Mouse (Mus musculus) thymus, postnatal 36 days (tissue): ENCODE measurements around the gene Hspa12a.
A peak's percentile ranks its signal among the peaks of the same experiment; 100 is the strongest.
"Not testable (repeated sequence)": the region's sequence is repeated elsewhere in the genome, so short reads cannot be mapped to it uniquely, and the experiment has no call there.

Experiments used
- DNase-seq, 2 experiments: peaks; one replicate each; pipeline ENCODE4 v3.0.0; 2022; ENCODE audit warnings: mixed read lengths in 2 of 2

The Hspa12a gene

GRCm38 (mm10) chr19:58908018-58908417 lies 35.4 kb downstream of the Hspa12a start:
- no peak for DNase-seq

GRCm38 (mm10) chr19:58906685-58907084 lies 36.8 kb downstream of the Hspa12a start:
- DNase-seq, result no peak

- peak; percentile 43 to 68 for DNase-seq
Observed at GRCm38 (mm10) chr19:58903899-58904327, 39.5 kb downstream of the Hspa12a start.

- no peak for DNase-seq
Observed at GRCm38 (mm10) chr19:58903079-58903898, 40.2 kb downstream of the Hspa12a start.

GRCm38 (mm10) chr19:58900471-58900870 lies 43.0 kb downstream of the Hspa12a start:
- not testable (repeated sequence) for DNase-seq

GRCm38 (mm10) chr19:58896216-58896615 lies 47.2 kb downstream of the Hspa12a start:
- DNase-seq, result no peak

GRCm38 (mm10) chr19:58889306-58890038 lies 54.0 kb downstream of the Hspa12a start:
- DNase-seq, result no peak

GRCm38 (mm10) chr19:58886467-58886866 lies 57.0 kb downstream of the Hspa12a start:
- no peak for DNase-seq

GRCm38 (mm10) chr19:58883451-58883850 lies 60.0 kb downstream of the Hspa12a start:
- DNase-seq, result no peak

GRCm38 (mm10) chr19:58882336-58882735 lies 61.1 kb downstream of the Hspa12a start:
- no peak for DNase-seq

- no peak for DNase-seq
Observed at GRCm38 (mm10) chr19:58879330-58879957, 64.0 kb downstream of the Hspa12a start.

GRCm38 (mm10) chr19:58878560-58878959 lies 64.9 kb downstream of the Hspa12a start:
- no peak for DNase-seq

- DNase-seq, result no peak
Observed at GRCm38 (mm10) chr19:58873536-58873935, 69.9 kb downstream of the Hspa12a start.

- DNase-seq, result no peak
Observed at GRCm38 (mm10) chr19:58872381-58873259, 70.8 kb downstream of the Hspa12a start.

GRCm38 (mm10) chr19:58871878-58872277 lies 71.6 kb downstream of the Hspa12a start:
- DNase-seq, result no peak

- no peak for DNase-seq
Observed at GRCm38 (mm10) chr19:58866651-58867050, 76.8 kb downstream of the Hspa12a start.

GRCm38 (mm10) chr19:58865224-58865623 lies 78.2 kb downstream of the Hspa12a start:
- DNase-seq, result peak; percentile 43 to 58

GRCm38 (mm10) chr19:58864006-58864573 lies 79.4 kb downstream of the Hspa12a start:
- DNase-seq, result no peak

GRCm38 (mm10) chr19:58861174-58861760 lies 82.2 kb downstream of the Hspa12a start:
- no peak for DNase-seq

- peak; percentile 12 to 23 for DNase-seq
Observed at GRCm38 (mm10) chr19:58860255-58861173, 82.9 kb downstream of the Hspa12a start.
